Mouse (Mus musculus) T-cell, adult 2 months (primary cell): ENCODE data around the gene Ccnc.

Experiments used
- DNase-seq: peaks from one replicate; pipeline ENCODE4 v3.0.0; 2022; ENCODE audit warnings: low spot score

Ccnc gene

GRCm38 (mm10) chr4:21801620-21802019, 74.1 kb downstream of the Ccnc start:
- DNase-seq: no peak

- DNase-seq: no peak
Observed at GRCm38 (mm10) chr4:21807204-21807603, 79.7 kb downstream of the Ccnc start.
